Mouse (Mus musculus) liver, postnatal 0 days (tissue): ENCODE measurements around the gene Tpgs1. TPM values are rescaled to one million over a fixed set of nuclear protein-coding genes. Genes with fewer than 3 reads are reported as not detected.

ENCODE experiments used
- ATAC-seq: fragments of 200-750 bp; cut with Nextera tagmentation; 2 replicates; pipeline ENCODE4 v1.8.0; 2017; ENCODE audit warnings: mild to moderate bottlenecking, moderate library complexity
- DNase-seq: peaks from one replicate; pipeline ENCODE4 v3.0.0-alpha.2; 2016
- H3K27ac ChIP-seq: fragments of 300-500 bp; sonication (generic); 2 replicates; pipeline ENCODE4 v1.5.1; 2014; ENCODE audit warnings: antibody characterized with exemption, moderate library complexity, mild to moderate bottlenecking, low read depth
- H3K27me3 ChIP-seq: fragments of 300-500 bp; sonication (generic); 2 replicates; pipeline ENCODE4 v1.6.1; 2014; ENCODE audit warnings: low read length, control low read depth, mixed read lengths; ENCODE audit not compliant: insufficient read depth
- H3K36me3 ChIP-seq: fragments of 300-500 bp; sonication (generic); replicated peaks from 2 replicates; pipeline ENCODE4 v1.6.1; 2014; ENCODE audit warnings: mild to moderate bottlenecking, control low read depth, low read length, moderate library complexity, mixed read lengths; ENCODE audit not compliant: insufficient read depth
- H3K4me1 ChIP-seq: fragments of 300-500 bp; sonication (generic); 2 replicates; pipeline ENCODE4 v1.6.1; 2014; ENCODE audit warnings: antibody characterized with exemption, mild to moderate bottlenecking, control low read depth; ENCODE audit not compliant: insufficient read depth
- H3K4me2 ChIP-seq: fragments of 300-500 bp; sonication (generic); 2 replicates; pipeline ENCODE4 v1.6.1; 2014; ENCODE audit warnings: low read depth, mild to moderate bottlenecking, low read length, moderate library complexity, mixed read lengths
- H3K4me3 ChIP-seq: fragments of 300-500 bp; sonication (generic); 2 replicates; pipeline ENCODE4 v1.5.1; 2014; ENCODE audit warnings: low read depth, low read length
- H3K9ac ChIP-seq: fragments of 300-500 bp; sonication (generic); replicated peaks from 2 replicates; pipeline ENCODE4 v1.6.1; 2014; ENCODE audit warnings: mild to moderate bottlenecking, moderate library complexity
- H3K9me3 ChIP-seq: fragments of 300-500 bp; sonication (generic); 2 replicates; pipeline ENCODE4 v1.6.1; 2016; ENCODE audit warnings: mild to moderate bottlenecking, control low read depth, low read length, mixed read lengths
- CTCF ChIP-seq: sonication (generic); IDR thresholded peaks from 2 replicates; pipeline ENCODE4 v1.5.1; 2016; ENCODE audit warnings: antibody characterized with exemption, low read depth
- EP300 ChIP-seq: IDR thresholded peaks from 2 replicates; pipeline ENCODE4 v1.6.1; 2016; ENCODE audit warnings: antibody characterized with exemption, low read depth, mild to moderate bottlenecking
- WGBS: fragments of 180-500 bp; shearing (Covaris S2); extraction: QIAGEN DNeasy Blood & Tissue Kit; methylation state at CpG from one replicate; pipeline ENCODE4 v1.1.7; 2014; ENCODE audit not compliant: insufficient replicate concordance; 5-methylcytosine and 5-hydroxymethylcytosine counted together
- polyA plus RNA-seq: library from polyadenylated mRNA; unstranded; fragments of >200 nt; fragmentation: Nextera tagmentation; extraction: Ambion mirVana; gene quantifications from 2 replicates; pipeline ENCODE4 v1.2.1, GENCODE M21; 2015

The Tpgs1 gene
- polyA plus RNA-seq, 1 experiment from 2014 or later, result 24.9 TPM

- no peak within 1 kb of the TSS for H3K4me3 ChIP-seq
- no peaks in the 10 kb centered on the region for H3K9me3 ChIP-seq
- no peak within 1 kb of the TSS for H3K4me2 ChIP-seq
- ATAC-seq, result 0 out of 2 replicates have a peak, but pooled peaks have one; percentile 16
- no peaks in the 10 kb centered on the region for H3K27me3 ChIP-seq
- H3K9ac ChIP-seq, result no peak within 1 kb of the TSS
- H3K27ac ChIP-seq, result no peak within 1 kb of the TSS
- no peaks in the 10 kb centered on the region for H3K36me3 ChIP-seq
- DNase-seq, result peak; percentile 86
- TF ChIP-seq CTCF, result peak; percentile 95
- TF ChIP-seq EP300, result no peak
- no peaks in the 10 kb centered on the region; the same call in 1 of the 2 replicates for H3K4me1 ChIP-seq
- 18% methylated on average over 13 of the region's 13 CpGs for WGBS
Observed at GRCm38 (mm10) chr10:79664131-79664665, 5.0 kb upstream of the Tpgs1 start, which contains the start of gene Madcam1. Gene Madcam1 (plus strand): TSS chr10:79664559.

GRCm38 (mm10) chr10:79665051-79665450 is 4.1 kb upstream of the Tpgs1 start:
- no peak for ATAC-seq

GRCm38 (mm10) chr10:79666493-79666892 is 2.7 kb upstream of the Tpgs1 start:
- Histone ChIP-seq H3K27me3 (no peaks in the 10 kb centered on the region), H3K4me1 (peaks cover 13% of the 10 kb centered on the region), H3K27ac (no peak overlapping the region), H3K4me3 (no peak overlapping the region), H3K9ac (no peak overlapping the region), H3K36me3 (no peaks in the 10 kb centered on the region), H3K4me2 (no peak overlapping the region), H3K9me3 (no peaks in the 10 kb centered on the region)
- 60% methylated on average over 9 of the region's 9 CpGs for WGBS
- DNase-seq (no peak), ATAC-seq (no peak)
- TF ChIP-seq EP300 (no peak), CTCF (no peak)

More at GRCm38 (mm10) chr10:79665051-79665450, 4.1 kb upstream of the Tpgs1 start:
- 72% methylated on average over 8 of the region's 8 CpGs for WGBS
- no peak for DNase-seq
- H3K4me3 ChIP-seq, result no peak overlapping the region
- H3K4me2 ChIP-seq, result no peak overlapping the region
- H3K36me3 ChIP-seq, result no peaks in the 10 kb centered on the region
- H3K27me3 ChIP-seq, result no peaks in the 10 kb centered on the region
- no peak overlapping the region for H3K9ac ChIP-seq
- no peaks in the 10 kb centered on the region for H3K9me3 ChIP-seq
- no peak for TF ChIP-seq CTCF
- no peak for TF ChIP-seq EP300
- H3K4me1 ChIP-seq, result peaks cover 3% of the 10 kb centered on the region
- no peak overlapping the region for H3K27ac ChIP-seq

GRCm38 (mm10) chr10:79668076-79668475 is 1.1 kb upstream of the Tpgs1 start:
- TF ChIP-seq EP300, result no peak
- TF ChIP-seq CTCF, result no peak

GRCm38 (mm10) chr10:79669576-79670057 is 448 bp downstream of the Tpgs1 start:
- peak overlapping the region; percentile 72 for H3K4me2 ChIP-seq
- 0 out of 2 replicates have a peak, but pooled peaks cover 2% of the 10 kb centered on the region for H3K36me3 ChIP-seq
- ATAC-seq (peak; percentile 39), DNase-seq (peak; percentile 79)
- TF ChIP-seq CTCF (no peak), EP300 (no peak)
- peak overlapping the region; percentile 74 for H3K4me3 ChIP-seq
- under 1% methylated on average over 47 of the region's 47 CpGs for WGBS
- H3K9ac ChIP-seq, result peak overlapping the region; percentile 64
- no peaks in the 10 kb centered on the region for H3K9me3 ChIP-seq
- H3K27me3 ChIP-seq, result no peaks in the 10 kb centered on the region
- H3K27ac ChIP-seq, result peak overlapping the region; percentile 58
- H3K4me1 ChIP-seq, result peaks cover 13% of the 10 kb centered on the region

More at GRCm38 (mm10) chr10:79668076-79668475, 1.1 kb upstream of the Tpgs1 start:
- H3K27me3 ChIP-seq, result no peaks in the 10 kb centered on the region
- DNase-seq, result no peak
- no peak for ATAC-seq
- H3K9ac ChIP-seq, result no peak overlapping the region
- no peak overlapping the region for H3K4me2 ChIP-seq
- H3K4me1 ChIP-seq, result peaks cover 13% of the 10 kb centered on the region
- no peak overlapping the region for H3K27ac ChIP-seq
- 67% methylated on average over 5 of the region's 5 CpGs for WGBS
- no peaks in the 10 kb centered on the region for H3K9me3 ChIP-seq
- H3K4me3 ChIP-seq, result no peak overlapping the region
- H3K36me3 ChIP-seq, result no peaks in the 10 kb centered on the region

- Histone ChIP-seq H3K36me3 (0 out of 2 replicates have a peak, but pooled peaks cover 2% of the 10 kb centered on the region), H3K4me3 (peak overlapping the region; percentile 74), H3K4me1 (peaks cover 13% of the 10 kb centered on the region), H3K27ac (peak overlapping the region; percentile 23; the same call in 1 of the 2 replicates), H3K9ac (peak overlapping the region; percentile 64), H3K4me2 (peak overlapping the region; percentile 72), H3K9me3 (no peaks in the 10 kb centered on the region), H3K27me3 (no peaks in the 10 kb centered on the region)
- TF ChIP-seq CTCF (no peak), EP300 (no peak)
- ATAC-seq, result no peak
- WGBS, result 35% methylated on average over 15 of the region's 15 CpGs
- DNase-seq, result no peak
Observed at GRCm38 (mm10) chr10:79670071-79670888, 1.1 kb downstream of the Tpgs1 start.
